ENCODE assay signal across 9 mouse cellular contexts in genomic region chr16:87249903-87250302, GRCm38 (mm10).
DNase-seq lines count a peak whose midpoint lies in the region; ATAC-seq lines count a peak whose summit lies in the region.
"Had no signal": no experiment of that assay in that cellular context is flagged by ENCODE, and none has a peak within 500 bp of the region (broad histone marks: within the 10 kb centered on the region; RNA-seq: fewer than 3 reads in every experiment).

No protein-coding gene starts in this region.

- no peaks in the 10 kb centered on the region for H3K9me3 ChIP-seq in forebrain, embryonic 13.5 days (replicated peaks)
- H3K9me3 ChIP-seq in forebrain, embryonic 10.5 days, result no peaks in the 10 kb centered on the region
- no peaks in the 10 kb centered on the region for H3K9me3 ChIP-seq in neural tube, embryonic 11.5 days (ENCODE audit: control insufficient read depth, low read length)
- H3K9me3 ChIP-seq: limb, embryonic 13.5 days had no signal

- no peak for DNase-seq in forebrain, embryonic 10.5 days (ENCODE audit: extremely low spot score, low spot score)
- peak; percentile 44 for DNase-seq in neural tube, embryonic 11.5 days (ENCODE audit: low spot score)
- no peak for DNase-seq in neural tube, embryonic 10.5 days (ENCODE audit: extremely low spot score, low spot score)
- DNase-seq in embryo, embryonic 10.5 days (ENCODE audit: low spot score), result peak; percentile 69
- DNase-seq in kidney, postnatal 14 days, result peak; percentile 43
- DNase-seq in right cerebral cortex, postnatal 14 days, result no peak
- no peak for DNase-seq in adrenal gland, postnatal 10 days

- H3K4me1 ChIP-seq in forebrain, embryonic 13.5 days, result no peaks in the 10 kb centered on the region
- H3K4me1 ChIP-seq in forebrain, embryonic 10.5 days, result peaks cover 5% of the 10 kb centered on the region; the same call in 1 of the 2 replicates
- no peaks in the 10 kb centered on the region for H3K4me1 ChIP-seq in neural tube, embryonic 11.5 days (ENCODE audit: control insufficient read depth, insufficient read depth, low read length)

- no peaks in the 10 kb centered on the region for H3K36me3 ChIP-seq in forebrain, embryonic 13.5 days (ENCODE audit: poor library complexity, severe bottlenecking)
- no peaks in the 10 kb centered on the region for H3K36me3 ChIP-seq in forebrain, embryonic 10.5 days (replicated peaks)
- no peaks in the 10 kb centered on the region for H3K36me3 ChIP-seq in neural tube, embryonic 11.5 days (ENCODE audit: control insufficient read depth, insufficient read depth, low read length)
- H3K36me3 ChIP-seq: limb, embryonic 13.5 days had no signal

- WGBS in forebrain, embryonic 13.5 days, result 27% methylated on average over 7 of the region's 7 CpGs
- 33% methylated on average over 7 of the region's 7 CpGs for WGBS in forebrain, embryonic 10.5 days
- 37% methylated on average over 7 of the region's 7 CpGs for WGBS in neural tube, embryonic 11.5 days

- H3K27me3 ChIP-seq in forebrain, embryonic 13.5 days, result no peaks in the 10 kb centered on the region
- H3K27me3 ChIP-seq in forebrain, embryonic 10.5 days (ENCODE audit: poor library complexity, severe bottlenecking), result no peaks in the 10 kb centered on the region
- no peaks in the 10 kb centered on the region for H3K27me3 ChIP-seq in neural tube, embryonic 11.5 days (ENCODE audit: control insufficient read depth, insufficient read depth, low read length)
- H3K27me3 ChIP-seq: limb, embryonic 13.5 days had no signal

- H3K4me3 ChIP-seq in forebrain, embryonic 13.5 days, result no peak overlapping the region
- H3K4me3 ChIP-seq in forebrain, embryonic 10.5 days, result no peak overlapping the region
- no peak overlapping the region for H3K4me3 ChIP-seq in neural tube, embryonic 11.5 days (ENCODE audit: low read depth, low read length)
- H3K4me3 ChIP-seq: limb, embryonic 13.5 days had no signal

- 0 out of 2 replicates have a peak, but pooled peaks have one; percentile 7 for ATAC-seq in forebrain, embryonic 13.5 days
- ATAC-seq in neural tube, embryonic 11.5 days (ENCODE audit: insufficient read depth, low FRiP score, low TSS enrichment), result no peak

- no peak overlapping the region for H3K4me2 ChIP-seq in forebrain, embryonic 13.5 days
- no peak overlapping the region for H3K4me2 ChIP-seq in neural tube, embryonic 11.5 days (ENCODE audit: low read depth)
- H3K4me2 ChIP-seq: limb, embryonic 13.5 days had no signal

- no peak overlapping the region for H3K27ac ChIP-seq in forebrain, embryonic 13.5 days
- H3K27ac ChIP-seq in forebrain, embryonic 10.5 days, result no peak overlapping the region
- H3K27ac ChIP-seq in neural tube, embryonic 11.5 days (ENCODE audit: low read depth, low read length), result no peak overlapping the region
- H3K27ac ChIP-seq: limb, embryonic 13.5 days had no signal

- H3K9ac ChIP-seq in forebrain, embryonic 13.5 days, result no peak overlapping the region
- H3K9ac ChIP-seq in neural tube, embryonic 11.5 days (ENCODE audit: low read length), result no peak overlapping the region
- H3K9ac ChIP-seq: limb, embryonic 13.5 days had no signal

Comparison
In these comparisons a context has a peak if more than half of its experiments do, and no peak if none do; other contexts are left out.
1. DNase-seq: peak in neural tube, embryonic 11.5 days (single experiment), embryo, embryonic 10.5 days (single experiment) and kidney, postnatal 14 days (single experiment); none in forebrain, embryonic 10.5 days (single experiment), neural tube, embryonic 10.5 days (single experiment), right cerebral cortex, postnatal 14 days (single experiment) and adrenal gland, postnatal 10 days (single experiment).